ENCODE assay signal across 8 mouse cellular contexts in genomic region chr15:36380461-36381227, GRCm38 (mm10).
DNase-seq lines count a peak whose midpoint lies in the region; ATAC-seq lines count a peak whose summit lies in the region.

No protein-coding gene starts in this region.

- no peak overlapping the region for H3K27ac ChIP-seq in kidney, embryonic 16.5 days (ENCODE audit: low read length)
- H3K27ac ChIP-seq in intestine, embryonic 16.5 days (ENCODE audit: low read length), result no peak overlapping the region
- no peak overlapping the region for H3K27ac ChIP-seq in midbrain, embryonic 16.5 days (ENCODE audit: low read length)

- peak; percentile 69 for ATAC-seq in kidney, embryonic 16.5 days (ENCODE audit: low FRiP score, low TSS enrichment)
- peak; percentile 35; the same call in 1 of the 2 replicates for ATAC-seq in erythroid progenitor cell, adult 5-6 weeks (replicated peaks; ENCODE audit: low FRiP score, poor library complexity, severe bottlenecking)
- peak; percentile 92 for ATAC-seq in intestine, embryonic 16.5 days
- 0 out of 2 replicates have a peak, but pooled peaks have one; percentile 48 for ATAC-seq in midbrain, embryonic 16.5 days

- peak overlapping the region; percentile 52 for H3K4me2 ChIP-seq in kidney, embryonic 16.5 days (replicated peaks; ENCODE audit: low read depth, low read length)
- peak overlapping the region; percentile 48 for H3K4me2 ChIP-seq in intestine, embryonic 16.5 days (ENCODE audit: low read depth, low read length)
- H3K4me2 ChIP-seq in midbrain, embryonic 16.5 days (ENCODE audit: low read length), result peak overlapping the region; percentile 48

- H3K27me3 ChIP-seq in kidney, embryonic 16.5 days (ENCODE audit: insufficient read depth, low read length), result no peaks in the 10 kb centered on the region
- H3K27me3 ChIP-seq in intestine, embryonic 16.5 days (replicated peaks; ENCODE audit: control insufficient read depth, insufficient read depth, low read length), result no peaks in the 10 kb centered on the region
- H3K27me3 ChIP-seq in midbrain, embryonic 16.5 days (ENCODE audit: control insufficient read depth, insufficient read depth, low read depth, low read length), result peaks cover 2% of the 10 kb centered on the region; the same call in 1 of the 2 replicates

- H3K9ac ChIP-seq in kidney, embryonic 16.5 days (replicated peaks; ENCODE audit: low read length), result peak overlapping the region; percentile 51
- peak overlapping the region; percentile 48; the same call in 1 of the 2 replicates for H3K9ac ChIP-seq in intestine, embryonic 16.5 days (ENCODE audit: low read depth, low read length)
- no peak overlapping the region for H3K9ac ChIP-seq in midbrain, embryonic 16.5 days (ENCODE audit: low read depth, low read length)

- DNase-seq in kidney, postnatal 14 days, result no peak
- DNase-seq in layer of hippocampus, adult 8-10 months (ENCODE audit: low spot score in 2 of 2), result no peak
- no peak for DNase-seq in layer of hippocampus, postnatal 10 days (ENCODE audit: low spot score in 2 of 2)
- no peak for DNase-seq in spleen, postnatal 14 days (ENCODE audit: low spot score in 2 of 2)

- WGBS in kidney, embryonic 16.5 days, result 6% methylated on average over 17 of the region's 17 CpGs
- 9% methylated on average over 17 of the region's 17 CpGs for WGBS in intestine, embryonic 16.5 days
- 9% methylated on average over 17 of the region's 17 CpGs for WGBS in midbrain, embryonic 16.5 days

- H3K36me3 ChIP-seq in kidney, embryonic 16.5 days (ENCODE audit: insufficient read depth, low read length), result no peaks in the 10 kb centered on the region
- no peaks in the 10 kb centered on the region for H3K36me3 ChIP-seq in intestine, embryonic 16.5 days (ENCODE audit: control insufficient read depth, insufficient read depth, low read length)
- H3K36me3 ChIP-seq in midbrain, embryonic 16.5 days (ENCODE audit: control insufficient read depth, insufficient read depth, low read length), result no peaks in the 10 kb centered on the region

- H3K9me3 ChIP-seq in kidney, embryonic 16.5 days (ENCODE audit: low read length), result no peaks in the 10 kb centered on the region
- H3K9me3 ChIP-seq in intestine, embryonic 16.5 days (ENCODE audit: control insufficient read depth, low read length), result no peaks in the 10 kb centered on the region; the same call in 1 of the 2 replicates
- H3K9me3 ChIP-seq in midbrain, embryonic 16.5 days (replicated peaks; ENCODE audit: control insufficient read depth, low read length, poor library complexity, severe bottlenecking), result no peaks in the 10 kb centered on the region

- H3K4me1 ChIP-seq in kidney, embryonic 16.5 days (ENCODE audit: insufficient read depth, low read length), result peaks cover 20% of the 10 kb centered on the region
- H3K4me1 ChIP-seq in intestine, embryonic 16.5 days (ENCODE audit: control insufficient read depth, insufficient read depth, low read length), result peaks cover 4% of the 10 kb centered on the region; the same call in 1 of the 2 replicates
- H3K4me1 ChIP-seq in midbrain, embryonic 16.5 days (ENCODE audit: control insufficient read depth, insufficient read depth, low read length), result peaks cover 2% of the 10 kb centered on the region; the same call in 1 of the 2 replicates

- peak overlapping the region; percentile 25 for H3K4me3 ChIP-seq in kidney, embryonic 16.5 days (ENCODE audit: low read length)
- H3K4me3 ChIP-seq in intestine, embryonic 16.5 days (ENCODE audit: low read length), result peak overlapping the region; percentile 33
- H3K4me3 ChIP-seq in midbrain, embryonic 16.5 days (ENCODE audit: low read depth, low read length), result peak overlapping the region; percentile 23

Comparison
In these comparisons a context has a peak if more than half of its experiments do, and no peak if none do; other contexts are left out.
1. ATAC-seq: peak in every context shown above with its lines; median percentile 92 in intestine, embryonic 16.5 days; 69 in kidney, embryonic 16.5 days; 48 in midbrain, embryonic 16.5 days; 35 in erythroid progenitor cell, adult 5-6 weeks.